Mouse (Mus musculus) left cerebral cortex, postnatal 4 days (tissue): ENCODE results near the gene Nat8f5. TPM values are rescaled to one million over a fixed set of nuclear protein-coding genes. Genes with fewer than 3 reads are reported as not detected.
"Not testable (repeated sequence)": the region's sequence is repeated elsewhere in the genome, so short reads cannot be mapped to it uniquely, and the experiment has no call there.

Source experiments
- DNase-seq: peaks from one replicate; pipeline ENCODE4 v3.0.0-alpha.2; 2022
- intact Hi-C: fragments of 180-260 bp; cut with DNase I; formaldehyde crosslinking; loops from one replicate; pipeline ENCODE4 v1.15.1; 2025
- microRNA-seq: library from miRNA; unstranded; fragments of <30 nt; microRNA quantifications from one replicate; pipeline ENCODE4 v1.2.0, GENCODE M21; 2022
- total RNA-seq, 2 experiments: library from RNA; stranded (reverse); gene quantifications; 2 replicates each; pipeline ENCODE4 v1.2.3; 2021

Nat8f5 gene
- total RNA-seq, 2 experiments from 2014 or later = 0.40 to 0.60 TPM

DNA sequence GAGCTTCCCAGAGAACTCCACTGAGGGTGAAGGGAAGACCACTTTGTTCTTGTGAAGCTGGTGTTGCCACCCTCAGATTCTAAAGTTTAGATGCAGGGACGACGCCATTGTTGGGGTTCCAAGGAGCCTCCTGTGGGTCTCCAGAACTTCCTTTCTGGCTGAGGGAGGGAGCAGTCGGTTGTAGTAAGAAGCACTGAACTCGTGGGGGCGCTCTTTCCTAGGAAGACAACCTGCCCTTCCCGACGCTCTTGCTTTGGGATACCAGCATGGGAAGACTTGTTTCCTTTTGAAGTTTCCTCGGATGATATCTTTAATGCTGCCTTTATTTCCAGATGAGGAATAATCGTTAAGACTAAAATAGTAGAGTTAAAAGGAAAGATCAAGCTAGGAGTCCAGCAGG, 16.1 kb upstream of the Nat8f5 start:
- intact Hi-C loops = loop anchor here (10.0 kb wide), 1 partner anchor 58 kb away; no protein-coding TSS in a partner anchor
- DNase-seq = peak; percentile 58

DNA sequence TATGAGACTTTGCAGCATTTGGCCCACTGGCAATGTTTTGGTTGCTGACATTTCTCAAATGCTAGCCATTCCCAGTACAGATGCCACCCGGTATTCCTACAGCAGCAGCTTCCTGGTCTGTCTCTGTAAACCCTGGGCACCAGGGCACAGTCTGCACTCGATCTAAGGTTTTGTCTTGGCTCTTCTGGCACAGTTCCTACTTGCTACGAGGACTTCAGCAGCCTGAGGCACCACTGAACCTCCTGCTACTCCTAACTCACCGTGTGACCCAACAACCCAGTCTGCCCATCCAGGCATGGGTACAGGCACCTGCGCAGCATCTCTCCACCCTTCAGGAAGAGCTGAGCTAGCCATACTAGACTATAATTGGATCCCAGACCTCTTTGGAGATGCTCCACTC, 15.3 kb upstream of the Nat8f5 start:
- not testable (repeated sequence) for DNase-seq
- intact Hi-C loops = loop anchor here (10.0 kb wide), 1 partner anchor 59 kb away; no protein-coding TSS in a partner anchor

DNA sequence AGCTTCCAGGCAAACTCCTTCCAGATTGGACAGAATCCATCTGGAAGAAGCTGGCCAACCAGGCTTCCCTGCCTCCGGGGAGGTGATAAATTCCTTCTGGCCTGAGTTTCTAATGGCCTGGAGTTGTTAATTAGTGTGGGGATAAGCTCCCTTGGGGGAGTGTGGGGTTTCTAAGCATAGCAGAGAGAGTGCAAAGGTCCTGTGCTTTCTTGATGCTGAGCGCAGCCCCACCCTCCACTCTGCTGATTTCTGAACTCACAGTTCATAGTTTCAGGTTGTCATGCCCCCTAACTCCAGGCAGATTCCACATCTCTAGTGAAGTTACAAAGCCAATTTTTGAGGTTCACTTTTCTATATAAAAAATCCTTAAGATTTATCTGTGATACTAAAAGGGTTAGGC, 14.3 kb upstream of the Nat8f5 start:
- DNase-seq = not testable (repeated sequence)
- intact Hi-C loops = loop anchor here (10.0 kb wide), 1 partner anchor 60 kb away; no protein-coding TSS in a partner anchor

DNA sequence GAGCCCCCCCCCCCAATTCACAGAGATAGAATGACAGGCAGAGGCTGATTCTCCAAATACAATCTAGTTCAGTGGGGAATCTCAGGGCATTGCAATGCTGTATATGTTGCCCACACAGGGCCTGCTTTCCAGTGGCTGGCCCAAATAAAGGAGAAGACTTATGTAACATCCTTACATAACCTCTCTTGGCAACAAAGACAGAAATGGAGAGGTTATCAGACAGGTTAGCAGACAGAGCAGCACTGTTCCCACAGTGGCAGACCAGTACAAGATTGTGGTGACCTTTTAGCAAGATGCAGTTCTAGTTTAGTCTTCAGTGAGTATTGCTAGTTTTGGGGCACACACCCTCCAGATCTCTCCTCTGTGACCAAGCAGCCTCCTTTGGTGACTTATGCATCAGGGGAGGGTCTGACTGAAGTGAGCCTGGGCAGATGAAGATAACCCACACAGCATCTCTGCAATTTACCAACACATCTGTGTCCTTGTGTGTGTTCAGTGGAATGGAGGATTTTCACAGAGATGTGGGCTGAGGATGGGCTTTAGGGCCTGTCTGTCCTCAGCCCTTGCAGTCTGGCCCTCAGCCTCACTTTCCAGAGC, 13.8 kb upstream of the Nat8f5 start:
- not testable (repeated sequence) for DNase-seq
- intact Hi-C loops = loop anchor here (10.0 kb wide), 1 partner anchor 60 kb away; no protein-coding TSS in a partner anchor

DNA sequence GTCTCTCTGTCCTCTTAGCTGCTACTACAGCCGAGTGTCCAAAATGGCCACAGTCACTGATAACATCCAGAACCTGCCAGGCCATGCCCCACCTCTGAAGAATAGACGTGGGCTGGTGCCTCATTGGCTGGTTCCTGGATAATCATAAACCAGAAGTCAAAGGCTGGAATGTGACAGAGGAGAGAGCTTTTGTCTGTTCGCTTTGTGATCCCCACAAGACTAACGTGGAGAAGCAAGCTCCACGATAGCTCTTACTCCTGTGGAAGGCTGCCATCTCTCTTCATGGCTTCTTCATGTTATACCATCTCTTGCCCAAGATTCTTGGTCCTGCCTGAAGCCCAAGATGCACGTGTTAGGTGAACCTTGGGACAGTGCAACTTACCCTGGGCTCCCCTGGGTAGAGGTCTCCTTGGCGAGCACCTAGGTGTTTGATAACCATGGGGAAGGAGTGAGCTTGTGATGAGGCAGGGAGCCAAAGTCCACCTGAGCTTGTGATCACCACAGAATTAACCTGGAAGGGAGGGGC, 11.1 kb upstream of the Nat8f5 start, which contains the start of gene Nat8:
Gene Nat8, minus strand, starts transcription at position 287 of the 526 bp plus-strand sequence.
- intact Hi-C loops = loop anchor here (10.0 kb wide), 1 partner anchor 63 kb away; no protein-coding TSS in a partner anchor

DNA sequence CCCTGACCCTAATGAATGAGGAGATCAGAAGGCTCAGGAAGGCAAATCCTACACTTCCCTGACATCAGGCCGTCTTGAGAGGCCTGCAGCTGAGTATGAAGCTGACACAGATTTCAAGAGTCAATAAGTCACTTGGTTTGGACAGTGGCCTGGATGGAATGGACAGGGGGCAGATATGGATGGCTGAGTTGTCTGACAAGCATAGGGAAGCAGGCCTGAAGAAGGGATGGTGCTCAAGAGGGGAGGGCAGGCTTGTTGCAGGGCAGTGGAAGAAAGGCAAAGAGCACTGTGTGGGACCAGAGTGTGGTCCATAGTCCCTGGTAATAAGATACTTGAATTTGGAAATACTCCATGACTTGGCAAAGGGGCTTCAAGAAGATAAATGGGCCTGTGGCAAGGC, 8.7 kb upstream of the Nat8f5 start:
- intact Hi-C loops = no loop called here
- DNase-seq = no peak

More for the DNA sequence above, 11.1 kb upstream of the Nat8f5 start, which contains the start of gene Nat8:
- no peak for DNase-seq

DNA sequence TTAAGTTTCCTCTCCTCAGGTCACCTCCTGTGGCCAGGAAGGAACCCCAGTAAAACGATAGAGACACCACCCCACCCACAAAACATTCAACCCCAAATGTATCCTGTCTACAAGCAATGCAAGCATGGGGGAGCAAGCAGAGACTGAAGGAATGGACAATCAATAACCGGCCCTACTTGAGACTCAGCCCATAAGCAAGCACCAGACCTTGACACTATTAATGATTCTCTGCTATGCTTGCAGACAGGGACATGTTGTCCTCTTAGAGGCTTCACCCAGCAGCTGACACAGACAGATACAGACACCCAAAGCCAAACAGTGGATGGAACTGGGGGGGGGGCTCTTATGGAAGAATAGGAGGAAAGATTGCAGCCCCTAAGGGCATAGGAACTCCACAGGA, 5.1 kb upstream of the Nat8f5 start:
- intact Hi-C loops = no loop called here
- no peak for DNase-seq

DNA sequence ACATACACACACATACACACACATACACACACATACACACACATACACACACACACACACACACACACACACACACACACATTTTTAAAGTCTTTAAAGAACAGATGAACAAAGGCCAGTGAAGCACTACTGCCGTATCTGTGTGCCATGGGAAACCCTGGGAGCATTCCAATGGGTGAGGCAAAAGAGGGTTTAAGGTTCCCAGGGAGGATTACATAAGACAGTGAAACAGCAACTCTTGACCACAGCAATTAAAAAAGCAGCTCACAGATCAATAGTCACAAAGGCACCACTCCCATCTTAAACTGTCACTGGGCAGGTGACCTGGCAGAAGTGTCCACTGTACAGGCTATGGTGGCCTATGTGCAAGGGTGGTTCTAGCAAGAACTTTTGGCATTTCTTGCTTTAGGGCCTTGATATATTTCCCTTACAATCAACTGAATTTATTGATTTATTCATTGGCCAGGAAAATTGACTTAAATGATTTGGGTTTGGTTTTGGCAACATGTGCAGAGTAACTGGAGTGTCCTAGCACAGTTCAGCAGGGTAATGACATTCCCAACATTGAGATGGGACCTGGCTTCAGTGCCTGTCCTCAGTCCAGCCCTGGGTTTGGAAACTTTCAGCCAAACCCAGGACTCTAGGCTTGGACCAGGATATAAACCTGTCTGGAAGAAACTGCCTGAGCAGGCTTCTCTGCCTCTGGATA, 2.8 kb upstream of the Nat8f5 start:
- no peak for DNase-seq
- intact Hi-C loops = no loop called here

DNA sequence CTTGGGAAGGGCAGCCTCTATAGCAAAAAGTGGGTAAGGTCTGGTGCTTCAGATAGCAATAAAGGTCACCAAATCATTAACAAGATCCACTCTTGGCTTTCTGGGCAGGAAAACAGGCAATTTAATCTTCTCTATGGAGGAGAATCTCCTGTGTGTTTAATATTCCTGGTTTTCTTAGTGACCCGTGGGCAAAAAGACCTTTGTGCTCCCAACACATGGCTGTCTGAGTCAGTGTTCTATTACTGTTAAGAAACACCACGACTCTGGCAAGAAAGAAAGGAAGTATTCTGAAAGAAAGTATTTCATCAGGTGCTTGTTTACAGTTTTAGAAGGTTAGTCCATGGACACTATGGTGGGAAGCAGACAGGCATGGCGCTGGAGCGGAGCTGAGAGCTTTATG, 1.5 kb upstream of the Nat8f5 start:
- intact Hi-C loops = no loop called here
- no peak for DNase-seq

DNA sequence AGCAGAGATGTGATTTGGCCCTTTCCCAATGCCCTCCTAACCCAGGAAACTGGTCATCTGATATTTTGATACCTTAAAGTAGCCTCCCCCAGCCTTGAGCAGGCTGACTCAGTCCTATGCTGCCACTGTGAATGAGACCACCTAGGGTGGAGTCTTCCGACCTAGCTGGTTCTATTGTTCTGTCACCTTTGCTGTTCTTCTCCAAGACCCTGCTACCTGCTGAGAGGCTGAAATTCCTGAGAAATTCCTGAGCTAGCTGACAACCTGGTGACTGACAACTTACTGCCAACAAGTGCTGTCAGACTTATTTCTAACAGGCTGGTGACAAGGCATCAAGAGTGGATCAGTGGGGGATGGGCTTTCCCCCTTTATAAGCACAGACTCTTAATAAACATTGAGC, 2.4 kb downstream of the Nat8f5 start:
- no peak for DNase-seq
- intact Hi-C loops = no loop called here

DNA sequence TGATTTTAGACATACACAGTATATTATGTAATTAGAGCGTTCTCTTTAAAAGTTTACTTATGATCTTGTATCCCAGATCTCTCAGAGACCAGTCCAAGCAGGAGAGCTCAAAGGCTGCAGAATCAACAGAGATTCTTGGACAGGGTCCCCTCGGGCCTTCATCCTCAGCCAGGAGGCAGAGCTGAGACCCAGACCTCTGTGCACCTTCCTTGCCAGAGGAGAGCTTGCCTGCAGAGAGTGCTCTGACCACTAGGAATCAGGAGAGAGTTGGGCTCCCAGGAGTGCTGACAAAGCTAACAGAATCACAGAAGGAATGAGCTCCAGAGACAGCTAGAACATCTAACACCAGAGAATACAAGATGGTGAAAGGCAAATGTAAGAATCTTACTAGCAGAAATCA, 7.4 kb downstream of the Nat8f5 start:
- intact Hi-C loops = no loop called here
- DNase-seq = no peak

DNA sequence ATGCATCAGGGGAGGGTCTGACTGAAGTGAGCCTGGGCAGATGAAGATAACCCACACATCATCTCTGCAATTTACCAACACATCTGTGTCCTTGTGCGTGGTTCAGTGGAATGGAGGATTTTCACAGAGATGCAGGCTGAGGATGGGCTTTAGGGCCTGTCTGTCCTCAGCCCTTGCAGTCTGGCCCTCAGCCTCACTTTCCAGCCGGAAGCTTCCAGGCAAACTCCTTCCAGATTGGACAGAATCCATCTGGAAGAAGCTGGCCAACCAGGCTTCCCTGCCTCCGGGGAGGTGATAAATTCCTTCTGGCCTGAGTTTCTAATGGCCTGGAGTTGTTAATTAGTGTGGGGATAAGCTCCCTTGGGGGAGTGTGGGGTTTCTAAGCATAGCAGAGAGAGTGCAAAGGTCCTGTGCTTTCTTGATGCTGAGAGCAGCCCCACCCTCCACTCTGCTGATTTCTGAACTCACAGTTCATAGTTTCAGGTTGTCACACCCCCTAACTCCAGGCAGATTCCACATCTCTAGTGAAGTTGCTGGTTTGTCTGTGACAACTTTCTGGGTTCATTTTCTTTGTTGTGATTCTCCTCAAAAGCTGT, 9.7 kb downstream of the Nat8f5 start:
- DNase-seq, intact Hi-C loops: not testable (repeated sequence)

DNA sequence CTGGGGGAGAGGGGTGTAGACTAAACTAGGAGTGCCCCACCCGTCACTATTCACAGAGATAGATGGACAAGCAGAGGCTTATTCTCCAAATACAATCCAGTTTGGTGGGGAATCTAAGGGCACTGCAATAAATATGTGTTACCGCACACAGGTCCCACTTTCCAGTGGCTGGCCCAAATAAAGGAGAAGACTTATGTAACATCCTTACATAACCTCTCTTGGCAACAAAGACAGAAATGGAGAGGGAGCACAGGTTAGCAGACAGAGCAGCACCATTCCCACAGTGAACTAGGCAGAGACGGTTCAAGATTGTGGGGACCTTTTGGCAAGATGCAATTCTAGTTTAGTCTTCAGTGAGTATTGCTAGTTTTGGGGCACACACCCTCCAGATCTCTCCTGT, 10.3 kb downstream of the Nat8f5 start:
- intact Hi-C loops, DNase-seq: not testable (repeated sequence)

DNA sequence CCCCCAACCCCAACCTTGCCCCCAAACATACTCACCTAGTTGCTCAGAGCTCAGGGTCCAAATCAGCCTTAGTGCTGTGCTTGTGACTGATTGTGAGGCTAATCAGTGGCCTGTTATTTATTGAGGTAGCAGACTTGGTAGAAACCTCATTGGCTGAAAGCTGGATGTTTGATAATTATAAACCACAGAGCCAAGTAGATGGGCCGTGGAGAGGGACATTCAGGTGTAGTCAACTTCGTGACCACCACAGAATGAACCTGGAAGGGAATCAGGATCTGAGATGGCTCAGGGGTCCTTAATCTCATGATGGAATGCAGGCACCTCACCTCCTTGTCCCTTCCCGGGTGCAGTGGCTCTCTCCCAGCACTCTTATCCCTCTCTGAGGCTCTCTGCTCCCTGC, 11.0 kb downstream of the Nat8f5 start:
- DNase-seq, intact Hi-C loops: not testable (repeated sequence)

DNA sequence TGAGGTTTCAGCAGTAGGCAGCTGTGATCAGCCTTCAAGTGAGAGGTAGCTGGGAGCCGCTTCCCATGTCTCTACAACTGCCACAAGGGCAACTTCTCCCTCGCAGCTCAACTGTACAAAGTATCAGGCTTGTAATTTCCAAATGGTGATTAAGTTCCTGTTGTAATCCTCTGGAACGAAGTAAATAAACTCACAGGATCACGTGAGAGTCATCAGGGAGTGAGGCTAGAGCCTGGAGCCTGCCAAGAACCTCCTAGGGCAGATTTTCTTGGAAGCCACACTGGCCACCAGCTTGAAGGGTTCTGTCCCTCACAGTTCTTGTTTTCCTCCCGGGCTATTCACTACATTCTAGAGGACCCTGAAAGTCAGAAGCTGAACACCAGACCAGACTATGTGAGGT, 17.6 kb downstream of the Nat8f5 start:
- DNase-seq, intact Hi-C loops: not testable (repeated sequence)

Small RNAs within 50 kb of the gene (microRNA-seq; reads per million reads assigned to microRNA genes)
- gene Mir6375 = not detected

Other genes starting within 250 kb of the Nat8f5 start
- 10 to 100 TPM; 13.4 to 13.5 TPM for gene Alms1, start 233.4 kb downstream of the Nat8f5 start, total RNA-seq
- under 1 TPM in 1 of 2 experiments, not detected in 1; 0.46 TPM for gene Nat8f7, start 107.8 kb downstream of the Nat8f5 start, total RNA-seq
- gene Nat8f3, start 55.2 kb downstream of the Nat8f5 start, total RNA-seq = under 1 TPM in 1 of 2 experiments, not detected in 1; 0.38 TPM
- under 1 TPM in 1 of 2 experiments, not detected in 1; 0.40 TPM for gene Nat8f6, start within 50 bp of the Nat8f5 start, total RNA-seq
- gene Nat8, start 11.1 kb upstream of the Nat8f5 start, total RNA-seq = under 1 TPM; 0.36 to 0.52 TPM
- gene Nat8f2, start 48.2 kb upstream of the Nat8f5 start, total RNA-seq = under 1 TPM; 0.56 to 0.76 TPM
- gene Nat8f4, start 83.9 kb upstream of the Nat8f5 start, total RNA-seq = 1 to 10 TPM; 3.6 to 4.7 TPM
- 10 to 100 TPM; 44.3 to 49.1 TPM for gene Tprkb, start 90.9 kb upstream of the Nat8f5 start, total RNA-seq
- gene Nat8f1, start 94.7 kb upstream of the Nat8f5 start, total RNA-seq = 1 to 10 TPM; 5.6 to 7.3 TPM
- 100 to 1,000 TPM in 1 of 2 experiments, 10 to 100 TPM in 1; 98.3 to 114 TPM for gene Dusp11, start 140.7 kb upstream of the Nat8f5 start, total RNA-seq
- not detected for gene Figla, start 195.2 kb upstream of the Nat8f5 start, total RNA-seq
- gene Add2, start 207.7 kb upstream of the Nat8f5 start, total RNA-seq = 100 to 1,000 TPM; 256 to 274 TPM